Mouse (Mus musculus) small intestine, adult 2 months (tissue): ENCODE results near the gene Krtap5-4.
"Not testable (repeated sequence)": the region's sequence is repeated elsewhere in the genome, so short reads cannot be mapped to it uniquely, and the experiment has no call there.

Experiments
- CTCF ChIP-seq: fragments of 200-500 bp; IDR thresholded peaks from 2 replicates; pipeline ENCODE4 v1.5.1; 2012; ENCODE audit warnings: low read depth, mild to moderate bottlenecking, control low read depth, inconsistent platforms, low read length, moderate library complexity, mixed read lengths; ENCODE audit not compliant: insufficient replicate concordance, insufficient read length; ENCODE audit errors: extremely low read depth
- POLR2A ChIP-seq: fragments of 200-500 bp; IDR thresholded peaks from 2 replicates; pipeline ENCODE4 v1.6.1; 2012; ENCODE audit warnings: low read depth, mild to moderate bottlenecking, control low read depth, inconsistent platforms, low read length, moderate library complexity

- TF ChIP-seq POLR2A, CTCF: not testable (repeated sequence)
Measured at GRCm38 (mm10) chr7:142279291-142279690, 24.1 kb upstream of the Krtap5-4 start.
